Mouse (Mus musculus) olfactory bulb, adult 2 months (tissue): Measurements from ENCODE around the gene Cfap73.

Experiments
- CTCF ChIP-seq: fragments of 200-500 bp; IDR thresholded peaks from 2 replicates; pipeline ENCODE4 v1.5.1; 2012; ENCODE audit warnings: low read depth, mild to moderate bottlenecking, low read length, moderate library complexity; ENCODE audit not compliant: insufficient read depth
- POLR2A ChIP-seq: fragments of 200-500 bp; IDR thresholded peaks from 2 replicates; pipeline ENCODE4 v1.6.1; 2012; ENCODE audit warnings: mild to moderate bottlenecking, low read depth, low read length, moderate library complexity; ENCODE audit not compliant: insufficient read depth

GRCm38 (mm10) chr5:120635633-120636032, 1.6 kb upstream of the Cfap73 start:
- TF ChIP-seq CTCF (no peak), POLR2A (no peak)
